Mouse (Mus musculus) kidney, postnatal 0 days (tissue): Measurements from ENCODE around the gene Il4ra. TPM values are rescaled to one million over a fixed set of nuclear protein-coding genes. Genes with fewer than 3 reads are reported as not detected.
A peak's percentile ranks its signal among the peaks of the same experiment; 100 is the strongest.

ENCODE experiments used
- ATAC-seq: fragments of 200-750 bp; cut with Nextera tagmentation; replicated peaks from 2 replicates; pipeline ENCODE4 v1.8.0; 2017; ENCODE audit warnings: low read depth, moderate number of reproducible peaks, moderate TSS enrichment, moderate library complexity; ENCODE audit not compliant: low FRiP score
- DNase-seq: peaks from one replicate; pipeline ENCODE4 v3.0.0-alpha.2; 2016; ENCODE audit warnings: low spot score
- H3K27ac ChIP-seq: fragments of 300-500 bp; sonication (generic); 2 replicates; pipeline ENCODE4 v1.5.1; 2014; ENCODE audit warnings: mild to moderate bottlenecking
- H3K27me3 ChIP-seq: fragments of 300-500 bp; sonication (generic); 2 replicates; pipeline ENCODE4 v1.6.1; 2014; ENCODE audit warnings: low read length, mixed read lengths; ENCODE audit not compliant: insufficient read depth
- H3K36me3 ChIP-seq: fragments of 300-500 bp; sonication (generic); 2 replicates; pipeline ENCODE4 v1.6.1; 2014; ENCODE audit warnings: low read length, mixed read lengths; ENCODE audit not compliant: insufficient read depth
- H3K4me1 ChIP-seq: fragments of 300-500 bp; sonication (generic); replicated peaks from 2 replicates; pipeline ENCODE4 v1.6.1; 2014; ENCODE audit warnings: antibody characterized with exemption, low read length, mixed read lengths; ENCODE audit not compliant: insufficient read depth
- H3K4me2 ChIP-seq: fragments of 300-500 bp; sonication (generic); 2 replicates; pipeline ENCODE4 v1.6.1; 2014; ENCODE audit warnings: mild to moderate bottlenecking, low read length, moderate library complexity, mixed read lengths
- H3K4me3 ChIP-seq: fragments of 300-500 bp; sonication (generic); replicated peaks from 2 replicates; pipeline ENCODE4 v1.5.1; 2014; ENCODE audit warnings: low read depth, low read length
- H3K9ac ChIP-seq: fragments of 300-500 bp; sonication (generic); 2 replicates; pipeline ENCODE4 v1.6.1; 2014; ENCODE audit warnings: low read depth, low read length
- H3K9me3 ChIP-seq: fragments of 300-500 bp; sonication (generic); replicated peaks from 2 replicates; pipeline ENCODE4 v1.6.1; 2016; ENCODE audit warnings: low read length, inconsistent platforms, mixed read lengths
- CTCF ChIP-seq: IDR thresholded peaks from 2 replicates; pipeline ENCODE4 v1.5.1; 2016; ENCODE audit warnings: antibody characterized with exemption, low read depth, mild to moderate bottlenecking, moderate library complexity
- WGBS: fragments of 180-500 bp; shearing (Covaris S2); extraction: QIAGEN DNeasy Blood & Tissue Kit; methylation state at CpG from one replicate; pipeline ENCODE4 v1.1.7; 2014; 5-methylcytosine and 5-hydroxymethylcytosine counted together
- polyA plus RNA-seq: library from polyadenylated mRNA; unstranded; fragments of >200 nt; fragmentation: Nextera tagmentation; extraction: Ambion mirVana; gene quantifications from 2 replicates; pipeline ENCODE4 v1.2.1, GENCODE M21; 2015

The Il4ra gene
- polyA plus RNA-seq, 1 experiment from 2014 or later: 10.0 TPM

DNA sequence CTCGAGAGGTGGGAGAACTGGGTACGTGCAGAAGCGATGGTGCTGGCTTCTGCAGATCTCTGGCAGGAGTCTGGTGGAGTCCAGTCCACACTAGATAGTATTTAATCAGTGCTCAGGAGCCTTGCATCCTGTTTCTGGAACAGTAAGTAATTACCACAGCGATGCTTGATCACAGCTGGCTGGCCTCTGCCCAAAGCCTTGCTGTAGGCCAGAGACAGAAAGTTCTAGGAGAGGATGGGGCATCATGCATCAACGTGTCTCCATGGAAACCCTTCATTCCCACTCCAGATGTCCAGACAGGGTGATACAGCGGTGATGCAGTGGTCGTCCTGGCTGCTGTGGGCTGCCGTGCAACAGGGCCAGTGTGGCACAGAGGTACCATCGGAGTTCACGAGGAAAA is 7.6 kb downstream of the Il4ra start:
- no peaks in the 10 kb centered on the region for H3K36me3 ChIP-seq
- H3K27me3 ChIP-seq: no peaks in the 10 kb centered on the region
- DNase-seq (no peak), ATAC-seq (no peak)
- H3K9ac ChIP-seq: no peak overlapping the region
- peaks cover 11% of the 10 kb centered on the region; the same call in 1 of the 2 replicates for H3K4me1 ChIP-seq
- H3K9me3 ChIP-seq: no peaks in the 10 kb centered on the region
- no peak overlapping the region for H3K27ac ChIP-seq
- H3K4me3 ChIP-seq: no peak overlapping the region
- no peak for TF ChIP-seq CTCF
- 81% methylated on average over 10 of the region's 10 CpGs for WGBS
- H3K4me2 ChIP-seq: no peak overlapping the region

DNA sequence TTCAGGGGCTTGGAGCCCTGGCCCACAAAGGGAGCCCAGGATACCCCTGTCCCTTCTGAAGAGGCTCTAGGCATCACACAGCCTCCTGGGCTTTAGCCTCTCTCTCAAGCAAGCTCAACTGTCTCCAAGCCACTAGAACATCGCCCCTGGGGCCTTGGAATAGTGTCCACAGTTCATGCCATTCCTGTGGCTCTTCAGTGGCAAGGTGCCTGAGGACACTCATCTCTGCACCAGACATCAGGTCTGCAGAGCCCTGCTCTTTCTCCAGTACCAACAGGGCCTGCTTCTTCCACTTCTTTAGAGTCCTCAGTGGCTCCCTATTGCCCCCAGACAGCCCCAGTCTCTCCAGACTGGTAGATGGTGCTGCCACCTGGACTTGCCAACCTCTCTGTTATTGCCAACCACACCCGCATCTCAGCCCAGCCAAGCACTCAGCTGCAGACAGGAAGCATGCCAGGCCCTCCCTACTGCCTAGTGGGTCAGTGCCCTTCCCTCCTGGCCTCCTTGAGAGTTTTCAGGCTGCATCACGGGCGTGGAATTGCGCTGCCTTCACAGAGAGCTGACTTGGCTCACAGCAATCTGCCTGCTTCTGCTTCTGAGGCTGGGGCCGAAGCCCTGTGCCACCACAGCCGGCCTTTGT is 8.3 kb downstream of the Il4ra start:
- no peak for DNase-seq
- H3K4me1 ChIP-seq: peaks cover 11% of the 10 kb centered on the region; the same call in 1 of the 2 replicates
- H3K9me3 ChIP-seq: no peaks in the 10 kb centered on the region
- H3K27ac ChIP-seq: 0 out of 2 replicates have a peak overlapping the region, but pooled peaks have one; percentile 8
- no peaks in the 10 kb centered on the region for H3K27me3 ChIP-seq
- H3K9ac ChIP-seq: 0 out of 2 replicates have a peak overlapping the region, but pooled peaks have one; percentile 4
- no peak overlapping the region for H3K4me2 ChIP-seq
- TF ChIP-seq CTCF: no peak
- no peak for ATAC-seq
- H3K36me3 ChIP-seq: 0 out of 2 replicates have a peak, but pooled peaks cover 6% of the 10 kb centered on the region
- no peak overlapping the region for H3K4me3 ChIP-seq
- WGBS: 76% methylated on average over 7 of the region's 7 CpGs

DNA sequence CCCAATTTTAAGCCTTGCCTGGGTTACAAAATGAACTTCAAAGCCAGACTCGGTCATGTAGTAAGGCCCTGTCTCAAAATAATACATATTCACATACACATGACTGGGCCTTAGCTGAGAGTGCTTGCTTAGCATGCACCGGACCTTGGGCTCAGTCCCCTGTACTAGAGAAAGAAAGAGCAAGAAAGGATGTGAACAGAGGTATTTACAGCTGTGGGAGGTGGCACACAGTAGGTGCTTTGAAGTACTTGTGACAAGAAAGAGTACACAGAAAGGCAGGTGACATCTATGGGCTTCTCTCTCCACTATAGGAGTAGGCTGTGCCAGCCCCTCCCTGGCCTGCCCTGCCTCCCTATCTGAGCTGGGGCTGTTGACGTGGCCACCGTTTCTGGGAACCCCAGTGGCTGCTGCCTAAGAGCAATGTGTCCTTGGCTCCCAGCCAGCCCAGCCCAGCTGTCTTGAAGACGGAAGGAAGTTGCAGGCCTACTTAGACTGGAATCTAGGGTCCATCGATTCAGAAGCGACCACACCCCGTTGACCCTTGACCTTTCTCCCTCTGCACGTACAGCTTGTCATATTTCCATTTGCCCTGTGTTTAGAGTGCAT is 9.3 kb downstream of the Il4ra start:
- H3K4me2 ChIP-seq: no peak overlapping the region

DNA sequence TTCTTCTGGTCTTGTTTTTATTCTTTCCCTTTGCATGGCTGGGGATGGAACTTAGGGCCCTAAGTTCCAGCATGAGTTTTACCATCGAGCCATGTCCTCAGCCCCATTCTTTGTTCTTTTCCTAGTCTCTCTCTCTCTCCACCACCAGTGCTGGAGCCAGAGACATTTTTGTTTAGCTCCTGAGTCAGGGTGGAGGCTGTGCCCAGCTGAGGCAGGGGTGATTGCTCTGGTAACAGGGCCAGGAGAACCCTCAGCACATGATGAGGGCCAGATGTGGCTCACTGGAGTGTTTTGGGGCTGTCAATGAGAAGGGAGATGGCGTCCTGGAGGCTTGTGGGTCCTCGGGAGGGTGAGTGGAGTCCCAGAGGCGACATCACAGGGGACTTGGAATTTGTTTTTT is 10.5 kb downstream of the Il4ra start:
- Histone ChIP-seq H3K9ac (no peak overlapping the region), H3K4me1 (peaks cover under 1% of the 10 kb centered on the region; the same call in 1 of the 2 replicates), H3K9me3 (no peaks in the 10 kb centered on the region), H3K27ac (no peak overlapping the region), H3K4me2 (no peak overlapping the region), H3K27me3 (no peaks in the 10 kb centered on the region), H3K36me3 (0 out of 2 replicates have a peak, but pooled peaks cover 17% of the 10 kb centered on the region), H3K4me3 (no peak overlapping the region)
- TF ChIP-seq CTCF: no peak
- no peak for DNase-seq
- no peak for ATAC-seq
- 70% methylated on average over 4 of the region's 4 CpGs for WGBS

More for the DNA sequence above, 9.3 kb downstream of the Il4ra start:
- no peak overlapping the region for H3K9ac ChIP-seq
- 0 out of 2 replicates have a peak, but pooled peaks cover 11% of the 10 kb centered on the region for H3K36me3 ChIP-seq
- H3K27ac ChIP-seq: no peak overlapping the region
- DNase-seq: peak; percentile 68
- TF ChIP-seq CTCF: no peak
- H3K9me3 ChIP-seq: no peaks in the 10 kb centered on the region
- 41% methylated on average over 9 of the region's 9 CpGs for WGBS
- ATAC-seq: peak; percentile 44; the same call in 1 of the 2 replicates
- no peak overlapping the region for H3K4me3 ChIP-seq
- peaks cover 11% of the 10 kb centered on the region; the same call in 1 of the 2 replicates for H3K4me1 ChIP-seq
- no peaks in the 10 kb centered on the region for H3K27me3 ChIP-seq

DNA sequence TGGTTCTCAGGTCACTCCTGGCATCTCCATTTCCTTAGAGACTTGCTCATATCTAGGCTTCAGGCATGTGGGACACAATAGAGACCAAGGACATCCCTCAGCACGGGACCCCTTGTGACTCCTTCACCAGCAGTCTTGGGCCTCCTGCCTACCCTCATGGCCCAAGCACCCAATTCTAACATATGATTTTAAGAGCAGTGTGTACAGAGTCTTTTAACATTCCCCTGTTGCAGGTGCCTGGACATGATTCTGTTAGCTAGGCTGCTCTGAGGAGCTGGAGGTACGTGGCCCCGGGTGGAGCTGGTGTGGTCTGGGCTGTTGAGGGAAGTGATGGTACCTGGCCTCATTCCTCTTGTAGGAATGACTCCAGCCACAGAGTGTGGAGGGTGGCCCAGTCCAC is 11.2 kb downstream of the Il4ra start:
- Histone ChIP-seq H3K4me1 (no peaks in the 10 kb centered on the region; the same call in 1 of the 2 replicates), H3K4me3 (no peak overlapping the region), H3K9ac (no peak overlapping the region), H3K27ac (no peak overlapping the region), H3K36me3 (peaks cover 22% of the 10 kb centered on the region; the same call in 1 of the 2 replicates), H3K9me3 (no peaks in the 10 kb centered on the region), H3K4me2 (no peak overlapping the region), H3K27me3 (no peaks in the 10 kb centered on the region)
- ATAC-seq (no peak), DNase-seq (no peak)
- WGBS: 86% methylated on average over 3 of the region's 3 CpGs
- no peak for TF ChIP-seq CTCF

DNA sequence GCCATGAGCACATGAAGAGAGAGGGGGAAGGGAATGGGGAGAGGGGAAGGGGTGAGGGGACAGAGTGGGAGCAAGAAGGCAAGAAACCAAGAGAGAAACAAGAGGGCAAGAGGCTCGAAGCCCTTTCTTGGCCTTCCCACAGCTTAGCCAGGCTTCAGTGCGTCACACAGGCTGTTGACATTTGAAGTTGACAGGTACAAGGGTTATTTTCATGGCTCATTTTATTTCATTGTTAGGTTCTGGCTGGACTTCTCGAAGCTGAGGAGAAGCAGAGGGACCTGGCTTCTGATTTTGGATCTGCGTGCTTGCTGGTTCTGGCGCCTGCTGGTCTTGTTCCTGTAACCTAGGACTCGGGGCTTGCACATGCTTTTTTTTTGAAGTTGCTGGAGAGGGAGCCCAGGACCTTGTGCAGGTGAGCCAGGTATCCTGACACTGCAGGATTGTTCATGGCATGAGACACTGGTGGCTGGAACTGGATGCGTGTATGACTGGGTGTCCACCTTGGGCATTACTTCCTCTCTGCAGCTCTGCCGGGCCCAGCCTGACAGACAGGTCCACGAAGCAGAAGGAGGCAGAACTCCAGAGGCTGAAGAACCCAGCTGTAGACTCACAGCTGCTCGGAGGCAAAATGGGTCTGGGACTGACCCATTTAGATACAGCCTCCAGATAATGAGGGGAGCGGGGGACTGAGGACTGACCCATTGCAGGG is 12.6 kb downstream of the Il4ra start:
- H3K27ac ChIP-seq: no peak overlapping the region
- H3K9ac ChIP-seq: no peak overlapping the region
- no peak for DNase-seq
- no peak overlapping the region for H3K4me2 ChIP-seq
- no peak for ATAC-seq
- no peaks in the 10 kb centered on the region for H3K9me3 ChIP-seq
- H3K4me1 ChIP-seq: no peaks in the 10 kb centered on the region; the same call in 1 of the 2 replicates
- H3K27me3 ChIP-seq: no peaks in the 10 kb centered on the region
- WGBS: 82% methylated on average over 11 of the region's 11 CpGs
- no peak for TF ChIP-seq CTCF
- no peak overlapping the region for H3K4me3 ChIP-seq
- peaks cover 22% of the 10 kb centered on the region; the same call in 1 of the 2 replicates for H3K36me3 ChIP-seq
